Mouse (Mus musculus) urinary bladder, adult 2 months (tissue): ENCODE results near the gene Tbc1d22a. TPM values are rescaled to one million over a fixed set of nuclear protein-coding genes. Genes with fewer than 3 reads are reported as not detected.

Experiments used
- DNase-seq: peaks from one replicate; pipeline ENCODE4 v3.0.0; 2022; ENCODE audit warnings: low spot score
- polyA plus RNA-seq: library from polyadenylated mRNA; depleted of rRNA; stranded (reverse); fragments of >200 nt; gene quantifications from 2 replicates; pipeline ENCODE4 v1.2.3, GENCODE M21; 2012; rRNA removed

The Tbc1d22a gene
- polyA plus RNA-seq, 1 experiment: 21.0 TPM

- DNase-seq: no peak
These were observed 292.4 kb downstream of the Tbc1d22a start for GRCm38 (mm10) chr15:86506666-86507065.

DNA sequence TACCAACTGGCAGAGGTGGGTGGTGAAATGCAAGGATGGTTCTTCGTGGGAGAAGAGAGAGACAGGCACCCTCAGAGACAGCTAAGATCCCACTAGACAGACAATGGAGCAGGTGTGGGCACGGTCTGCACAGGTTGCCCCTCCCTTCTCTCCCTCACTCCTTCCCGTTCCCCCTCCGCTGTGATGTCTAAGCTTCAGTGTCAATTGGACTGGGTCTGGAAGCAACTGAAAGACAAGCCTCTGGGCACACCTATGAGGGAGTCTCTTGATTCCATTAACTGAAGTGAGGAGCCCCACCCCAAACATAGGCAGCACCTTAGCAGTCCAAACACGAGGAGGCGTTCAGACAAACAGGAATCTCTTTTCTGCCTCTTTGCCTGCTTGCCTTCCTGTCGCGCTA lies 293.3 kb downstream of the Tbc1d22a start:
- peak; percentile 11 for DNase-seq

DNA sequence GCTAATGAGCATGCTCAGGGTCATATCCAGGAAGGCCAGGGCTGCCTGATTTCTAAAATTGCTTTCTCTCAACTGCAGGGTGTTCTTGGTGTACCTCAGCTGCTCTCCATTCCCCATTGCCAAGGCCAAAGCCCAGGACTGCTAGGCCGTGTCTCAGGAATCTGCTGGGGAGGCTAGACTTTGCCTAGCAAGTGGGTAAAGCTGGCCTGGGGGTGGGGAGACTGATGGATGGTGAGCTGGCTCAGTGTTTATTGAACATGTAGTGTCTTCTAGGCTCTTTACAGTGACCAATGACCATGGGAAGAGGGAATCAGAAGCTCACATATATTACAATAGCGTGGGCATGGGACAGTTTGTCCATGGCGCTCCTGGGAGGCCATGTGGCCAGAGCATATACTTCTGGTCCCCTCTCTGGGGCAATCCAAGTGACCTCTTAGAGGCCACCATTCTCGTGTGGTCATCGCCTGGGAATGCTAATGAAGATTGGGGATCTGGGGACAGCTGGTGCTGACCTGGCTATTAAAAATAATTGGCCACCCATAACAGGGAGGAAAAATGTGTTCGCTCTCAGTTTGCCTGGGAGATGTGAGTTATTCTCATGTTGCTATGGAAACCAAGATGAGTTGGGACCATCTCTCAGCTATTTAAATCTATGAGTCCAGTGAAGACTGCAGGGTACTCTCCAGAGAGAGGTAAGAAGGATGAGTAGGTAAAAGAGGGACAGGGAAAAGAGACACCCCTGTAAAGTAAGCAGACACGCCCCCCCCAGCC lies 294.3 kb downstream of the Tbc1d22a start:
- DNase-seq: no peak

DNA sequence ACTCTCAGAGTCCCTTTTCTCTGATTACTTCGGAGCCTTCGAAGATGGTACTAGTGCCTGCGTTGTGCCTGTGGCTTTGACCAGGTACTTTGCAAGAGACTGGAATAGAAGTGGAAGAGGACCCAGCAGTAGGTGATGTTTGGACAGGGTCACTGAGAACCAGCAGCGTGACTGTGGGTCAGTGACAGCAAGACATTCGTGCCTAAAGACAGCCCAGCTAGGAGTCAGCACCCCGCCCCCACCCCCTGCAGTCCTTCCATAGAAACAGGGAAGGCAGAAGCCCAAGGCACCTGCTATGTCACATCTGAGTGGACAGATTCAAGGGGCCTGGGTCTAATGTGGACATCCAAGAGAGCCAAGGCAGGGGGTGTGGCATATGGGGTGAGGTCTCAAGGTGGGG lies 295.3 kb downstream of the Tbc1d22a start:
- peak; percentile 6 for DNase-seq

GRCm38 (mm10) chr15:86511181-86511580 lies 296.9 kb downstream of the Tbc1d22a start:
- DNase-seq: peak; percentile 16

GRCm38 (mm10) chr15:86513336-86513735 lies 299.1 kb downstream of the Tbc1d22a start:
- DNase-seq: no peak

DNA sequence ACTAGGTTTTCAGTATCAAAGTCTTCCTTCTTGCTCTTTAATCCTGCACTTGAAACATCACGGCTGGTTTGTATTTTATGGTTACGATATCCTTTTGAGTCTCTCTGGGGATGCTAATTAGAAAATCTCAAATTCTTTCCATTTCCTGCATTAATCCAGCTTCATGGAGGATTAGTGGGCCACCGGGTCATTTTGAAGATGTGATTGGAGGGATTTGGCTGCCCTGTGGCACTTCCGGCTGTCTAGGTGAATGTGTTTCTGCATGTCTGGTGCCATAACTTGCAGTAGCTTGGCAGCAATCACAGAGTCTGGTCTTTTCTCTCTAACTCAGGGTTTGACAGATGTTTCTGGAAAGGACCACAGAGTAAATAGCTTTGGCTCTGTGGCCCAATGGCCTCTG lies 305.9 kb downstream of the Tbc1d22a start:
- DNase-seq: no peak

GRCm38 (mm10) chr15:86535356-86535755 lies 321.1 kb downstream of the Tbc1d22a start:
- peak; percentile 8 for DNase-seq

DNA sequence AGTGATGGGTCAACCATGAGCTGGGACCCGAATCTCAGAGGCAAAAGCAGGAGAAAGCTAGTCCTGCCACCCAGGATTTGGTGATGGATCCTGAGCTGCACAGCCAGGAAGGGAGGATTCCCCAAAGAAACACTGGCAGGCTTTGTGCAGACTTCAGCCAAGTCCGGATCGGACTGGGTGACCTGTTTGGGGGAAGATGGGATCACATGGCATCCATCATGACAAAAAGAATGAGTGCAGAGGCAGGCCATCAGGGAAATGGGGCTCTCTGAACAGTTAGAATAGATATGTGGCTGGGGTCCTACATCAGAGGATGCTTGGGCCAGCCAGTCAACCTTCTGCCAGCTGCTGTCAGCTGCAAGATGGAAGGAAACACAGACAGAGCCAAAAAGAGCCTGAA lies 328.1 kb downstream of the Tbc1d22a start:
- peak; percentile 12 for DNase-seq

DNA sequence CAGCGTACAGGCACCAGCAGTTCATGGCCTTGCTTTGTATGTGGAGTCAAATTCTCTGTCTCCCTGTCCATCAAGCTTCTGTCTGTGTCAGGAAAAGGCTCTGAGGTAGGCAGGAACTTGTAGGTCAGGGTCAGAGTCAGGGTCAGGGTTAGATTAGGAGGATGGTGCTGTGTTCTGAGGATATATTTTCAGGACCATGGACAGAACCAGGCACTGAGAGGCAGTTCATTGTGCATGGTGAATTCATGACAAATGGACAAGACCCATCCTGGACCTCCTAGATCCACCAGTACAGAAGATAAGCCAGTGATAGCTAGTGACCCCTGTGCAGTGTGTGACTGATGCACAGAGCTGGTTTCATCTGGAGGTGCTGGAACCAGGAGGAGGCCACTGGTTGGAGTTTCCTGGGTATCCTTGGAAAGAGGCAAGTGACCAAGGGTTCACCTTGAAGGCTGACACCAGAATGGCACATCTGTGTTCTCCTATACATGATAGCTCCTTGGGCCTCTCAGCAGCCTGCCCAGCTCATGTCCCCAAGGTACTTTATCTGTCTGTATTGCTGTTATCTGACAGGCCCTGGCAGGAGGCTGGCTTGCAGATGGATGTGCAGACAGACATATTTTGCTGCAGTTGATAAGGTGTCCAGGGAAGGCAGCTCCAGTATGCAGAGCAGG lies 330.0 kb downstream of the Tbc1d22a start:
- peak; percentile 6 for DNase-seq

Other genes starting within 250 kb of the Tbc1d22a start
- gene Celsr1, start 180.7 kb upstream of the Tbc1d22a start, polyA plus RNA-seq: 0.80 and 1.0 TPM in 2 replicates
- gene Gramd4, start 156.8 kb upstream of the Tbc1d22a start, polyA plus RNA-seq: 13.2 and 17.5 TPM in 2 replicates
- gene Cerk, start 28.3 kb upstream of the Tbc1d22a start, polyA plus RNA-seq: 10.9 and 12.1 TPM in 2 replicates